Mouse (Mus musculus) midbrain, embryonic 11.5 days (tissue): Measurements from ENCODE around the gene Mlxipl. TPM values are rescaled to one million over a fixed set of nuclear protein-coding genes. Genes with fewer than 3 reads are reported as not detected.
A peak's percentile ranks its signal among the peaks of the same experiment; 100 is the strongest.

Experiments used
- ATAC-seq: fragments of 200-750 bp; cut with Nextera tagmentation; 2 replicates; pipeline ENCODE4 v1.8.0; 2017; ENCODE audit warnings: moderate TSS enrichment, moderate library complexity; ENCODE audit not compliant: low FRiP score
- DNase-seq: peaks from one replicate; pipeline ENCODE4 v3.0.0; 2015; ENCODE audit warnings: low spot score; ENCODE audit errors: missing footprints
- H3K27ac ChIP-seq: fragments of 300-500 bp; sonication (generic); 2 replicates; pipeline ENCODE4 v1.5.1; 2014; ENCODE audit warnings: low read depth, low read length
- H3K27me3 ChIP-seq: fragments of 300-500 bp; sonication (generic); 2 replicates; pipeline ENCODE4 v1.6.1; 2014; ENCODE audit warnings: mild to moderate bottlenecking, low read length, moderate library complexity, mixed read lengths; ENCODE audit not compliant: control insufficient read depth, insufficient read depth
- H3K36me3 ChIP-seq: fragments of 300-500 bp; sonication (generic); 2 replicates; pipeline ENCODE4 v1.6.1; 2014; ENCODE audit warnings: mild to moderate bottlenecking, low read length, moderate library complexity, mixed read lengths; ENCODE audit not compliant: control insufficient read depth, insufficient read depth
- H3K4me1 ChIP-seq: fragments of 300-500 bp; sonication (generic); 2 replicates; pipeline ENCODE4 v1.6.1; 2014; ENCODE audit warnings: low read length; ENCODE audit not compliant: control insufficient read depth, insufficient read depth
- H3K4me2 ChIP-seq: fragments of 300-500 bp; sonication (generic); 2 replicates; pipeline ENCODE4 v1.6.1; 2014; ENCODE audit warnings: mild to moderate bottlenecking, moderate library complexity
- H3K4me3 ChIP-seq: fragments of 300-500 bp; sonication (generic); 2 replicates; pipeline ENCODE4 v1.5.1; 2014; ENCODE audit warnings: low read depth, low read length
- H3K9ac ChIP-seq: fragments of 300-500 bp; sonication (generic); 2 replicates; pipeline ENCODE4 v1.6.1; 2014; ENCODE audit warnings: low read length
- H3K9me3 ChIP-seq: fragments of 300-500 bp; sonication (generic); 2 replicates; pipeline ENCODE4 v1.6.1; 2016; ENCODE audit warnings: low read length; ENCODE audit not compliant: control insufficient read depth
- WGBS: fragments of 180-500 bp; shearing (Covaris S2); extraction: QIAGEN DNeasy Blood & Tissue Kit; methylation state at CpG from one replicate; pipeline ENCODE4 v1.1.7; 2014; 5-methylcytosine and 5-hydroxymethylcytosine counted together
- polyA plus RNA-seq: library from polyadenylated mRNA; unstranded; fragments of >200 nt; fragmentation: Nextera tagmentation; extraction: Ambion mirVana; gene quantifications from 2 replicates; pipeline ENCODE4 v1.2.1, GENCODE M21; 2014

The Mlxipl gene
- polyA plus RNA-seq, 1 experiment from 2014 or later: 2.1 TPM

GRCm38 (mm10) chr5:135126121-135126520 is 36.4 kb downstream of the Mlxipl start:
- Histone ChIP-seq H3K4me3 (no peak overlapping the region), H3K36me3 (no peaks in the 10 kb centered on the region), H3K9ac (no peak overlapping the region), H3K27me3 (no peaks in the 10 kb centered on the region; the same call in 1 of the 2 replicates), H3K4me2 (no peak overlapping the region), H3K27ac (no peak overlapping the region), H3K4me1 (no peaks in the 10 kb centered on the region), H3K9me3 (no peaks in the 10 kb centered on the region)
- DNase-seq (no peak), ATAC-seq (no peak)
- 66% methylated on average over 6 of the region's 6 CpGs for WGBS

GRCm38 (mm10) chr5:135127669-135128068 is 38.0 kb downstream of the Mlxipl start:
- Histone ChIP-seq H3K27me3 (peaks cover 2% of the 10 kb centered on the region; the same call in 1 of the 2 replicates), H3K4me3 (no peak overlapping the region), H3K9me3 (no peaks in the 10 kb centered on the region), H3K36me3 (no peaks in the 10 kb centered on the region), H3K4me1 (no peaks in the 10 kb centered on the region), H3K27ac (no peak overlapping the region), H3K4me2 (no peak overlapping the region), H3K9ac (no peak overlapping the region)
- ATAC-seq (no peak), DNase-seq (no peak)
- WGBS: 78% methylated on average over 6 of the region's 6 CpGs

GRCm38 (mm10) chr5:135129747-135130146 is 40.1 kb downstream of the Mlxipl start:
- 89% methylated on average over 4 of the region's 4 CpGs for WGBS
- no peak for DNase-seq
- no peak overlapping the region for H3K27ac ChIP-seq

GRCm38 (mm10) chr5:135133736-135134405 is 44.2 kb downstream of the Mlxipl start:
- Histone ChIP-seq H3K36me3 (no peaks in the 10 kb centered on the region), H3K27me3 (peaks cover 17% of the 10 kb centered on the region), H3K4me2 (peak overlapping the region; percentile 5; the same call in 1 of the 2 replicates), H3K4me1 (0 out of 2 replicates have a peak, but pooled peaks cover 4% of the 10 kb centered on the region), H3K9ac (no peak overlapping the region), H3K27ac (no peak overlapping the region), H3K4me3 (0 out of 2 replicates have a peak overlapping the region, but pooled peaks have one; percentile 13), H3K9me3 (no peaks in the 10 kb centered on the region)
- ATAC-seq (no peak), DNase-seq (no peak)
- 5% methylated on average over 26 of the region's 26 CpGs for WGBS

More at GRCm38 (mm10) chr5:135129747-135130146, 40.1 kb downstream of the Mlxipl start:
- no peak overlapping the region for H3K4me2 ChIP-seq
- no peak for ATAC-seq
- H3K4me3 ChIP-seq: no peak overlapping the region
- H3K9me3 ChIP-seq: no peaks in the 10 kb centered on the region
- H3K4me1 ChIP-seq: 0 out of 2 replicates have a peak, but pooled peaks cover 4% of the 10 kb centered on the region
- no peak overlapping the region for H3K9ac ChIP-seq
- H3K27me3 ChIP-seq: peaks cover 17% of the 10 kb centered on the region
- no peaks in the 10 kb centered on the region for H3K36me3 ChIP-seq

- Histone ChIP-seq H3K27ac (no peak overlapping the region), H3K4me2 (peak overlapping the region; percentile 5; the same call in 1 of the 2 replicates), H3K36me3 (no peaks in the 10 kb centered on the region), H3K4me3 (no peak overlapping the region), H3K9ac (no peak overlapping the region), H3K4me1 (0 out of 2 replicates have a peak, but pooled peaks cover 4% of the 10 kb centered on the region), H3K27me3 (peaks cover 17% of the 10 kb centered on the region), H3K9me3 (no peaks in the 10 kb centered on the region)
- 3% methylated on average over 8 of the region's 8 CpGs for WGBS
- DNase-seq (peak; percentile 95), ATAC-seq (no peak)
Observed at GRCm38 (mm10) chr5:135134534-135134933, 44.8 kb downstream of the Mlxipl start.

GRCm38 (mm10) chr5:135139881-135140280 is 50.2 kb downstream of the Mlxipl start:
- Histone ChIP-seq H3K36me3 (no peaks in the 10 kb centered on the region), H3K9me3 (no peaks in the 10 kb centered on the region), H3K9ac (no peak overlapping the region), H3K4me2 (no peak overlapping the region), H3K27ac (no peak overlapping the region), H3K4me3 (no peak overlapping the region), H3K27me3 (no peaks in the 10 kb centered on the region), H3K4me1 (no peaks in the 10 kb centered on the region)
- no peak for DNase-seq
- no peak for ATAC-seq
- WGBS: 66% methylated on average over 2 of the region's 2 CpGs

- ATAC-seq: no peak
Observed at GRCm38 (mm10) chr5:135144469-135144868, 54.8 kb downstream of the Mlxipl start.

GRCm38 (mm10) chr5:135145532-135145931 is 55.8 kb downstream of the Mlxipl start:
- DNase-seq (no peak), ATAC-seq (no peak)
- Histone ChIP-seq H3K4me3 (no peak overlapping the region), H3K36me3 (no peaks in the 10 kb centered on the region), H3K4me1 (0 out of 2 replicates have a peak, but pooled peaks cover 3% of the 10 kb centered on the region), H3K9me3 (no peaks in the 10 kb centered on the region), H3K27me3 (no peaks in the 10 kb centered on the region), H3K9ac (no peak overlapping the region), H3K4me2 (no peak overlapping the region), H3K27ac (no peak overlapping the region)
- WGBS: 85% methylated on average over 3 of the region's 3 CpGs

More at GRCm38 (mm10) chr5:135144469-135144868, 54.8 kb downstream of the Mlxipl start:
- Histone ChIP-seq H3K4me2 (no peak overlapping the region), H3K4me1 (0 out of 2 replicates have a peak, but pooled peaks cover 3% of the 10 kb centered on the region), H3K36me3 (no peaks in the 10 kb centered on the region), H3K9me3 (no peaks in the 10 kb centered on the region), H3K4me3 (no peak overlapping the region), H3K27me3 (no peaks in the 10 kb centered on the region), H3K9ac (no peak overlapping the region), H3K27ac (no peak overlapping the region)
- DNase-seq: no peak
- WGBS: 64% methylated on average over 4 of the region's 4 CpGs

- no peak overlapping the region for H3K9ac ChIP-seq
- no peaks in the 10 kb centered on the region for H3K9me3 ChIP-seq
- ATAC-seq (no peak), DNase-seq (no peak)
- no peaks in the 10 kb centered on the region for H3K27me3 ChIP-seq
- H3K4me3 ChIP-seq: no peak overlapping the region
- 0 out of 2 replicates have a peak, but pooled peaks cover 3% of the 10 kb centered on the region for H3K4me1 ChIP-seq
- no peak overlapping the region for H3K4me2 ChIP-seq
- H3K27ac ChIP-seq: no peak overlapping the region
- no peaks in the 10 kb centered on the region for H3K36me3 ChIP-seq
Observed at GRCm38 (mm10) chr5:135145955-135146354, 56.3 kb downstream of the Mlxipl start.
